Mouse (Mus musculus) stomach, postnatal 0 days (tissue): ENCODE results near the gene Mttp.

Experiments
- CTCF ChIP-seq: IDR thresholded peaks from 2 replicates; pipeline ENCODE4 v1.5.1; 2016; ENCODE audit warnings: antibody characterized with exemption, low read depth, mild to moderate bottlenecking, moderate library complexity
- EP300 ChIP-seq: optimal IDR thresholded peaks from 2 replicates; pipeline ENCODE3; 2016; ENCODE audit warnings: antibody characterized with exemption

DNA sequence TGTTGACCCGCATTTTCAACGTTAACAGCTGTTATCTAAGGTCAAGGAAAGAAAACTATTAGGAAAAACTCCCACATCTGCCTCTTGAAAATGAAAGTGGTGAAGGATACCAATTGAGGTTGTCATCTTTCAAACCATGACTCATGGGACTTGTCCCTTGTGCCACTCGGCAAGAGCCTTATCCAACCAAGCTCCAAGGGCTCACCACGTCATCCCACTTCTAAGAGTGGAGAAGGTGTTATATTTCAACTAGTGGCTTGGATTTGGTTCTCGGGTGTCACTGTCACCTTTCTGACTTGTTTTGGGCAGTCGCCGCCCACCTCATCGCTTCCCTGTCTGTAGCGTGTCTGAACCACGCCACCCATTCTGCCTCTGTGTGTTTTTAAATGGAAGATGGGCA is 20.9 kb downstream of the Mttp start:
- TF ChIP-seq CTCF (no peak), EP300 (no peak)
